Mouse (Mus musculus) midbrain, embryonic 16.5 days (tissue): ENCODE data around the gene Mlxip. TPM values are rescaled to one million over a fixed set of nuclear protein-coding genes. Genes with fewer than 3 reads are reported as not detected.

Experiments used
- ATAC-seq: fragments of 200-750 bp; cut with Nextera tagmentation; 2 replicates; pipeline ENCODE4 v1.8.0; 2017; ENCODE audit warnings: moderate TSS enrichment
- H3K27ac ChIP-seq: fragments of 300-500 bp; sonication (generic); 2 replicates; pipeline ENCODE4 v1.5.1; 2014; ENCODE audit warnings: mild to moderate bottlenecking, low read length, mixed read lengths
- H3K27me3 ChIP-seq: fragments of 300-500 bp; sonication (generic); 2 replicates; pipeline ENCODE4 v1.6.1; 2014; ENCODE audit warnings: low read depth, low read length, mixed read lengths; ENCODE audit not compliant: control insufficient read depth, insufficient read depth
- H3K36me3 ChIP-seq: fragments of 300-500 bp; sonication (generic); 2 replicates; pipeline ENCODE4 v1.6.1; 2014; ENCODE audit warnings: mild to moderate bottlenecking, low read length, moderate library complexity, mixed read lengths; ENCODE audit not compliant: control insufficient read depth, insufficient read depth
- H3K4me1 ChIP-seq: fragments of 300-500 bp; sonication (generic); 2 replicates; pipeline ENCODE4 v1.6.1; 2014; ENCODE audit warnings: mild to moderate bottlenecking, low read length, mixed read lengths; ENCODE audit not compliant: control insufficient read depth, insufficient read depth
- H3K4me2 ChIP-seq: fragments of 300-500 bp; sonication (generic); 2 replicates; pipeline ENCODE4 v1.6.1; 2014; ENCODE audit warnings: mild to moderate bottlenecking, low read length, mixed read lengths
- H3K4me3 ChIP-seq: fragments of 300-500 bp; sonication (generic); 2 replicates; pipeline ENCODE4 v1.5.1; 2014; ENCODE audit warnings: low read depth, mild to moderate bottlenecking, low read length, moderate library complexity, mixed read lengths
- H3K9ac ChIP-seq: fragments of 300-500 bp; sonication (generic); 2 replicates; pipeline ENCODE4 v1.6.1; 2014; ENCODE audit warnings: low read depth, low read length, mixed read lengths
- H3K9me3 ChIP-seq: fragments of 300-500 bp; sonication (generic); replicated peaks from 2 replicates; pipeline ENCODE4 v1.6.1; 2014; ENCODE audit warnings: mild to moderate bottlenecking, low read length, mixed read lengths; ENCODE audit not compliant: control insufficient read depth, poor library complexity, severe bottlenecking
- WGBS: fragments of 180-500 bp; shearing (Covaris S2); extraction: QIAGEN DNeasy Blood & Tissue Kit; methylation state at CpG from one replicate; pipeline ENCODE4 v1.1.7; 2014; 5-methylcytosine and 5-hydroxymethylcytosine counted together
- polyA plus RNA-seq: library from polyadenylated mRNA; unstranded; fragments of >200 nt; fragmentation: Nextera tagmentation; extraction: Ambion mirVana; gene quantifications from 2 replicates; pipeline ENCODE4 v1.2.1, GENCODE M21; 2015

The Mlxip gene
- polyA plus RNA-seq, 1 experiment from 2014 or later: 15.5 TPM

- no peaks in the 10 kb centered on the region for H3K36me3 ChIP-seq
- H3K27me3 ChIP-seq: no peaks in the 10 kb centered on the region
- H3K4me3 ChIP-seq: no peak overlapping the region
- ATAC-seq: no peak
- H3K4me2 ChIP-seq: no peak overlapping the region
- no peak overlapping the region for H3K27ac ChIP-seq
- WGBS: 84% methylated on average over 4 of the region's 4 CpGs
- no peak overlapping the region for H3K9ac ChIP-seq
- no peaks in the 10 kb centered on the region for H3K9me3 ChIP-seq
- H3K4me1 ChIP-seq: peaks cover 4% of the 10 kb centered on the region; the same call in 1 of the 2 replicates
Measured at GRCm38 (mm10) chr5:123501973-123502372, 107.4 kb downstream of the Mlxip start.

Other genes with a start within 250 kb of the Mlxip start
- gene Psmd9, start 225.4 kb upstream of the Mlxip start, polyA plus RNA-seq: 73.6 and 77.6 TPM in 2 replicates
- not detected in 2 replicates for gene Hpd, start 212.1 kb upstream of the Mlxip start, polyA plus RNA-seq
- 0.94 and 1.7 TPM in 2 replicates for gene Wdr66, start 142.7 kb upstream of the Mlxip start, polyA plus RNA-seq
- gene Bcl7a, start 51.0 kb upstream of the Mlxip start, polyA plus RNA-seq: 34.1 and 36.7 TPM in 2 replicates
- gene Lrrc43, start 94.5 kb downstream of the Mlxip start, polyA plus RNA-seq: 0.76 and 1.4 TPM in 2 replicates
- gene Il31, start 94.7 kb downstream of the Mlxip start, polyA plus RNA-seq: not detected in 2 replicates
- 0.58 and 1.4 TPM in 2 replicates for gene B3gnt4, start 115.7 kb downstream of the Mlxip start, polyA plus RNA-seq
- gene Diablo, start 129.4 kb downstream of the Mlxip start, polyA plus RNA-seq: 109 and 111 TPM in 2 replicates
- 0.73 and 0.92 TPM in 2 replicates for gene Gm49027, start 130.7 kb downstream of the Mlxip start, polyA plus RNA-seq
- gene Vps33a, start 178.2 kb downstream of the Mlxip start, polyA plus RNA-seq: 44.7 and 44.8 TPM in 2 replicates